Mouse (Mus musculus): ENCODE results near the gene Ubtd1. TPM values are rescaled to one million over a fixed set of nuclear protein-coding genes. Genes with fewer than 3 reads are reported as not detected.
"Not testable (repeated sequence)": the region's sequence is repeated elsewhere in the genome, so short reads cannot be mapped to it uniquely, and the experiment has no call there.

Ubtd1 gene
- polyA plus RNA-seq, 1 experiment = 46.7 TPM

DNA sequence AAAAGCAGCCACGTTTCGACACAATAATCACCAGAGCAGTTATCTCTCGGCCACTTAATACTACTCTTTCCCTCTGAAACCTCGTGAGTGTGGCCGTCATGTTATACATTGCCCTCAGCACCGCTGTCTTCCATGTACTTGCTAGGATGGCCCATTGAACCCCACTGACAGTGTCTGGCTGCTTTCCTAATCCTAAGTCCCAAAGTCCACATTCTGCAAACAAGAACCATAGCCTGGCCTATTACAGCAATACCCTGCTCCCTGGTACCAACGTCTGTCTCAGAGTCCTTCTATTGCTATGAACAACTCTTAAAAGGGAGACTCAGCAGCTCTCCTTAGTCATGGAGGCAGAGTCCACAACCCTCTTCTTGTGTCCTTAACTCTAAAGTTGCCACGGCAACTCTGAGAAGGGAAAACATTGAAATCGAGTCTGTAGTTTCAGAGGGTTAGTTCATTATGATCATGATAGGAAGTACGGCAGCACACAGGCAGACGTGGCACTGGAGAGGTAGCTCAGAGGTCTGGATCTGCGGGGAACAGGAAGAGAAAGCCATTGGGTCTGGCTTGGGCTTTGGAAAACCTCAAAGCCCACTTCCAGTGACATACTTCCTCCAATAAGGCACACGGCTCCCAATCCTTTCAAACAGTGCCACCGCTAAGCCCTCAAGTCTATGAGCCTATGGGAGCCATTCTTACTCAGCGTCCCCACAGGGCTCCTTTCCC lies 90.5 kb downstream of the Ubtd1 start:
- Histone ChIP-seq H3K27ac (ENCODE audit: insufficient read depth, low read depth, low read length) (no peak overlapping the region), H3K4me3 (ENCODE audit: insufficient read depth, low read length) (no peak overlapping the region), H3K4me1 (ENCODE audit: control insufficient read depth, insufficient read depth, low read length) (0 out of 2 replicates have a peak, but pooled peaks cover 2% of the 10 kb centered on the region)
- TF ChIP-seq CTCF (IDR thresholded peaks at IDR 0.05; ENCODE audit: low read depth, low read length) = no peak
- no peak for TF ChIP-seq POLR2A (IDR thresholded peaks at IDR 0.05; ENCODE audit: borderline replicate concordance, low read depth, low read length)

DNA sequence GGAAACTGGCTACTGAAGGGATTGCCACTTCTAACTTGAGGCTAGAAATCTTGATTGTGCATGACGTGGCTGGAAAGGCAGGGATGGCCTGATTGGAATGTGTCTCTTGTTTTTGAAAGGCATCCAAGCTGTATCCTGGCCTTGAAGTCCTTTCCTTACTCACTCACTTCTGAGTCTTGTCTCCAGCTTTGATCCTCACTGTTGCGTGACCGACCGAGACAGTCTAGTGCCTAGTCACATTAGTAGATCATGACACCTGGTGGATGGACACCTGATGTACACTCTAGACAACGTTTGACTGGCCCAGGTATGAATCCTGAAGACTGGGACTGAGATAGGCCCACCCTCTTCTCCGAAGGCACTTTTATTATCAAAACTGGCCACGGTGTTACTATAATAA lies 91.2 kb downstream of the Ubtd1 start:
- H3K27ac ChIP-seq (ENCODE audit: insufficient read depth, low read depth, low read length) = no peak overlapping the region
- H3K4me1 ChIP-seq (ENCODE audit: control insufficient read depth, insufficient read depth, low read length) = peaks cover 5% of the 10 kb centered on the region
- H3K4me3 ChIP-seq (ENCODE audit: insufficient read depth, low read length) = no peak overlapping the region
- TF ChIP-seq CTCF (IDR thresholded peaks at IDR 0.05; ENCODE audit: low read depth, low read length) (no peak), POLR2A (IDR thresholded peaks at IDR 0.05; ENCODE audit: borderline replicate concordance, low read depth, low read length) (no peak)

DNA sequence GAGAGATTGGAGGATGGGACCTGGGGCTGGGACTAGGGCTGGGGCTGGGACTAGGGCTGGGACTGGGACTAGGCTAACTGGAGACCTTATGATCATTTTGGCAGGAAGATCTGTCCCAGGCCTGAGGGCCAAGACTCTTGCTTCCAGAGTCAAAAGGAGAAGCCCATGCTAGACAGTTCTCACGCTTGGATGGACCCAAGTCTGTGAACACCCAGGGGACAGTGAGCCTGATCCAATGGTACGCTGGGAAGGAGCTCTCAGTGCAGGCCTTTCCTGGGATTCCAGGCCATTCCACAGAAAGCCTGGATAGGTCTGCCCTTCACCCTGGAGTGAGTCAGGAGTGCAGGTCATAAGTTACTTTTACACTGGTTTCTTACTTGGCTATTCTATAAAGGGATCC lies 93.5 kb downstream of the Ubtd1 start:
- Histone ChIP-seq H3K4me3 (ENCODE audit: insufficient read depth, low read length) (no peak overlapping the region), H3K27ac (ENCODE audit: insufficient read depth, low read depth, low read length) (no peak overlapping the region), H3K4me1 (ENCODE audit: control insufficient read depth, insufficient read depth, low read length) (peaks cover 25% of the 10 kb centered on the region)
- no peak for TF ChIP-seq CTCF (IDR thresholded peaks at IDR 0.05; ENCODE audit: low read depth, low read length)
- no peak for TF ChIP-seq POLR2A (IDR thresholded peaks at IDR 0.05; ENCODE audit: borderline replicate concordance, low read depth, low read length)

DNA sequence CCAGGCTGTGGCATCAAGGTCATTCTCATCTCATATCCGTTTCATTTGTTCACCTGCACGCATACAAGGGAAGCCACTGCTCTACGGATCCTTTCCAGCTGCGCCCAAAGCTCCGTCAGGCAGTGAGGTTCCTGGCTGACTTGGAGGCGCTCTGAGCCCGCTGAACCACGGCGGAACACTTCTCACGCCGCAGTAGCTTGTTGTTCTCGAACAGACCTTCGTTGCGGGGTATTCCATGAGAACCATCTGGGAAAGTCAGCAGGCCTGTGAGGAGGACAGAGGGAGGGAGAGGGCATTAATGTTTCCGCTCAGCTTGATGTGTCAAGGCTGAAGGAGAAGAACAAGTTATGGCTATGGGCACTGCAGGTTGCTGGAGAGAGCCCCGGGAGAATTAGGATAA lies 94.4 kb downstream of the Ubtd1 start:
- TF ChIP-seq CTCF (IDR thresholded peaks at IDR 0.05; ENCODE audit: low read depth, low read length) (no peak), POLR2A (IDR thresholded peaks at IDR 0.05; ENCODE audit: borderline replicate concordance, low read depth, low read length) (no peak)
- Histone ChIP-seq H3K4me1 (ENCODE audit: control insufficient read depth, insufficient read depth, low read length) (peaks cover 33% of the 10 kb centered on the region), H3K4me3 (ENCODE audit: insufficient read depth, low read length) (no peak overlapping the region), H3K27ac (ENCODE audit: insufficient read depth, low read depth, low read length) (no peak overlapping the region)

DNA sequence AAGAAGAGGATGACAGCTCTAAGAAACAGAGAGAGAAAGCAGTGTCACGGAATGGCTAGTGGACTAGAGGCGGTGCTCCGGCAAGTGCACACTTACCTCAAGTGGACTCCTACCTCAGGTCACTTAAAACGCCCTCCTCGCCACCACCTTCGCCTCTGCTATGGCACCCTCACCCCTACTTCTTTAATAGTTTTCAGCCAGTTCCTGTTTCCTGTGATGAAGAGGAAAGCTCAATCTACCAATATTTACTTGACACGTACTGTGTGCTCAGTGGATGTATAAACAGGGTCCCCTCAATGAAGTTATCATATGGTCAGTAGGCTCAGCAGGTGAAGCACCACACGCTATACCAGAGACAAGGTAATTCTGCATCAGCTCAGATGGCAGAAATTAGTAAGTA lies 97.0 kb downstream of the Ubtd1 start:
- peaks cover 33% of the 10 kb centered on the region for H3K4me1 ChIP-seq (ENCODE audit: control insufficient read depth, insufficient read depth, low read length)
- no peak overlapping the region for H3K27ac ChIP-seq (ENCODE audit: insufficient read depth, low read depth, low read length)
- no peak overlapping the region for H3K4me3 ChIP-seq (ENCODE audit: insufficient read depth, low read length)
- TF ChIP-seq POLR2A (IDR thresholded peaks at IDR 0.05; ENCODE audit: borderline replicate concordance, low read depth, low read length) (no peak), CTCF (IDR thresholded peaks at IDR 0.05; ENCODE audit: low read depth, low read length) (no peak)

DNA sequence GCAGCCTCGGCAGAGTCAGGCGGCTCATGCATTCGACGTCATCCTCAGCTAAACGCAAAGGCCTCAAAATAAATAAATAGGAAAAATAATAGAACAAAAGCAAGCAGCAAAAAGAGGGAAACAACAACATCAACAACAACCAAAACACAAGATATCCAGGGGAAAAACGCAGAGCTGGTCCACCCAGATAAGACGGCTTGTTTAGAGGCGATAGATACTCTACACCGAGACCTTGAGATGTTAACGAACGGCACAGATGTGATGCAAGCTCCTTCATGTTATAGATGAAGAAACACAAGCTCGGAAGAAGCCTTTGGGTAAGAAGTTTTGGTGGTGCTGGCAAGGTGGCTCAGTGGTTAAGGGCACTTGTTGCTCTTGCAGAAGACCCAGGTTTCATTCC lies 97.4 kb downstream of the Ubtd1 start:
- Histone ChIP-seq H3K4me1 (ENCODE audit: control insufficient read depth, insufficient read depth, low read length) (peaks cover 33% of the 10 kb centered on the region), H3K27ac (ENCODE audit: insufficient read depth, low read depth, low read length) (peak overlapping the region; percentile 71; the same call in 1 of the 2 replicates), H3K4me3 (ENCODE audit: insufficient read depth, low read length) (no peak overlapping the region)
- TF ChIP-seq CTCF (IDR thresholded peaks at IDR 0.05; ENCODE audit: low read depth, low read length) = no peak
- no peak for TF ChIP-seq POLR2A (IDR thresholded peaks at IDR 0.05; ENCODE audit: borderline replicate concordance, low read depth, low read length)

DNA sequence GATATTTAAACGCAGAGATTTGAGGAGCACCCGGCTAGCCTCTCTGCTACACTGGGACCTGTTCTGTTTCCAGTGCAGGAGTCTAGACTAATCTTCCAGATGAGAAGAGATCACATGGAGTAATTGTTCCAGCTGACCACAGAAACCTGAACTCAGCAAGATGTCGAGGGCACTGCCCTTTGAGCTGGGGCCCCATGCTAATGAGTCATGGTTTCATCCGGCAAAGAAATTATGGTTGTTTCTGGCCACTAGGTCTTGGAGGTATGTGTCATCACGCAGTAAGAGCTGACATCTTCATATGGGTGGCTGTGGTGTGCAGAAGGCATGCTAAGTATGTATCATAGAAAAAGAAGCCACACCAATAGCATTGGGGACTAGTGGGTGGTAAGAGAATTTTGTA lies 98.4 kb downstream of the Ubtd1 start:
- Histone ChIP-seq H3K4me1 (ENCODE audit: control insufficient read depth, insufficient read depth, low read length) (peaks cover 33% of the 10 kb centered on the region), H3K27ac (ENCODE audit: insufficient read depth, low read depth, low read length) (peak overlapping the region; percentile 71), H3K4me3 (ENCODE audit: insufficient read depth, low read length) (no peak overlapping the region)
- TF ChIP-seq POLR2A (IDR thresholded peaks at IDR 0.05; ENCODE audit: borderline replicate concordance, low read depth, low read length) = no peak
- TF ChIP-seq CTCF (IDR thresholded peaks at IDR 0.05; ENCODE audit: low read depth, low read length) = no peak

DNA sequence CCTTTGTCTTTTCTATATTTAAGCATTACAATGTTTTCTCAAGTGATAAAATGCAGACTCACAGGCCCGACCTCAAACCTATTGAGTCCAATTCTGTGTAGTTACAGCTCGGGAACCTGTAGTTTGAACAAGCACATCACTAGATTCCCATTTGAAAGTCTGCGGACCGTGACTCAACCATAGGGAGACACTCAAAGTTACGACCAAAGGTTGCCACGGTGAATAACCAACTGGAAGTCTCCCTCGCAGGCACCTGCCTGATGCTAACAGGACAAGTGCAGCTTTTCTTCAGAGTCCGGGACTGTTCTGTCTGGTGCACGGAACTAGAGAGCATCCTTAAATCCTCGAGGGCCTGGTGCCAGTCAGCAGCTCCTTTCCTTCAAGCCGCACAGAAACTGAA lies 98.9 kb downstream of the Ubtd1 start:
- TF ChIP-seq POLR2A (IDR thresholded peaks at IDR 0.05; ENCODE audit: borderline replicate concordance, low read depth, low read length) (no peak), CTCF (IDR thresholded peaks at IDR 0.05; ENCODE audit: low read depth, low read length) (no peak)
- Histone ChIP-seq H3K27ac (ENCODE audit: insufficient read depth, low read depth, low read length) (no peak overlapping the region), H3K4me1 (ENCODE audit: control insufficient read depth, insufficient read depth, low read length) (peaks cover 33% of the 10 kb centered on the region), H3K4me3 (ENCODE audit: insufficient read depth, low read length) (no peak overlapping the region)

DNA sequence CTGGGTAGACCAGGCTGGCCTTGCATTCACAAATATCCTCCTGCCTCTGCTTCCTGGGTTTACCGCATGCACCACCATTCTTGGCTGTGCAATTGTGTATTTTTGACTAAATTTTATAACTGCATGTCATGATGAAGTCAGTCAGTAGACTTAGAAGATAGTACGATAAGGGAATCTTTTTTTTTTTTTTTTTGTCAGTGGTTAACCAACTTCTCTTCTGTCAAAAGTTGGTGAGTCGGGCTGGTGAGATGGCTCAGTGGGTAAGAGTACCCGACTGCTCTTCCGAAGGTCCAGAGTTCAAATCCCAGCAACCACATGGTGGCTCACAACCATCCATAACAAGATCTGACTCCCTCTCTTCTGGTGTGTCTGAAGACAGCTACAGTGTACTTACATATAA lies 100.0 kb downstream of the Ubtd1 start:
- peaks cover 33% of the 10 kb centered on the region for H3K4me1 ChIP-seq (ENCODE audit: control insufficient read depth, insufficient read depth, low read length)
- not testable (repeated sequence) for H3K27ac ChIP-seq (ENCODE audit: insufficient read depth, low read depth, low read length); H3K4me3 ChIP-seq (ENCODE audit: insufficient read depth, low read length)

Other genes with a start within 250 kb of the Ubtd1 start
- 4.6 and 6.8 TPM in 2 replicates for gene Slit1, start 238.1 kb upstream of the Ubtd1 start, polyA plus RNA-seq (2012; ENCODE audit: insufficient read depth, insufficient read length, missing spikeins)
- 67.7 and 73.9 TPM in 2 replicates for gene Arhgap19, start 179.7 kb upstream of the Ubtd1 start, polyA plus RNA-seq (2012; ENCODE audit: insufficient read depth, insufficient read length, missing spikeins)
- 6.3 and 7.7 TPM in 2 replicates for gene Frat1, start 151.8 kb upstream of the Ubtd1 start, polyA plus RNA-seq (2012; ENCODE audit: insufficient read depth, insufficient read length, missing spikeins)
- 4.4 and 4.5 TPM in 2 replicates for gene Frat2, start 133.6 kb upstream of the Ubtd1 start, polyA plus RNA-seq (2012; ENCODE audit: insufficient read depth, insufficient read length, missing spikeins)
- 2.1 TPM in 2 replicates for gene Rrp12, start 85.6 kb upstream of the Ubtd1 start, polyA plus RNA-seq (2012; ENCODE audit: insufficient read depth, insufficient read length, missing spikeins)
- gene Pgam1, start 69.8 kb upstream of the Ubtd1 start, polyA plus RNA-seq (2012; ENCODE audit: insufficient read depth, insufficient read length, missing spikeins) = 256 and 259 TPM in 2 replicates
- 17.8 and 19.0 TPM in 2 replicates for gene Exosc1, start 48.3 kb upstream of the Ubtd1 start, polyA plus RNA-seq (2012; ENCODE audit: insufficient read depth, insufficient read length, missing spikeins)
- gene Zdhhc16, start 48.3 kb upstream of the Ubtd1 start, polyA plus RNA-seq (2012; ENCODE audit: insufficient read depth, insufficient read length, missing spikeins) = 43.9 and 44.3 TPM in 2 replicates
- 43.7 and 57.0 TPM in 2 replicates for gene Mms19, start 606 bp upstream of the Ubtd1 start, polyA plus RNA-seq (2012; ENCODE audit: insufficient read depth, insufficient read length, missing spikeins)
- not detected in 2 replicates for gene Ankrd2, start 54.2 kb downstream of the Ubtd1 start, polyA plus RNA-seq (2012; ENCODE audit: insufficient read depth, insufficient read length, missing spikeins)
- gene Hoga1, start 63.8 kb downstream of the Ubtd1 start, polyA plus RNA-seq (2012; ENCODE audit: insufficient read depth, insufficient read length, missing spikeins) = 1.9 and 2.3 TPM in 2 replicates
- gene 4933411K16Rik, start 70.5 kb downstream of the Ubtd1 start, polyA plus RNA-seq (2012; ENCODE audit: insufficient read depth, insufficient read length, missing spikeins) = 0.54 TPM in 1 of 2 replicates, not detected in the other
- 1.3 and 1.4 TPM in 2 replicates for gene Morn4, start 104.6 kb downstream of the Ubtd1 start, polyA plus RNA-seq (2012; ENCODE audit: insufficient read depth, insufficient read length, missing spikeins)
- gene Pi4k2a, start 108.7 kb downstream of the Ubtd1 start, polyA plus RNA-seq (2012; ENCODE audit: insufficient read depth, insufficient read length, missing spikeins) = 42.6 and 44.6 TPM in 2 replicates
- 16.9 and 21.3 TPM in 2 replicates for gene Avpi1, start 147.3 kb downstream of the Ubtd1 start, polyA plus RNA-seq (2012; ENCODE audit: insufficient read depth, insufficient read length, missing spikeins)
- gene Marveld1, start 165.6 kb downstream of the Ubtd1 start, polyA plus RNA-seq (2012; ENCODE audit: insufficient read depth, insufficient read length, missing spikeins) = 32.4 TPM in 2 replicates
- 30.7 and 32.3 TPM in 2 replicates for gene Zfyve27, start 182.2 kb downstream of the Ubtd1 start, polyA plus RNA-seq (2012; ENCODE audit: insufficient read depth, insufficient read length, missing spikeins)
- gene Sfrp5, start 220.5 kb downstream of the Ubtd1 start, polyA plus RNA-seq (2012; ENCODE audit: insufficient read depth, insufficient read length, missing spikeins) = not detected in 2 replicates

Data from bone marrow macrophage, adult 2 months (primary cell).